Mouse (Mus musculus): ENCODE results near the gene Wbp1. TPM values are rescaled to one million over a fixed set of nuclear protein-coding genes. Genes with fewer than 3 reads are reported as not detected.

Wbp1 gene
- polyA plus RNA-seq, 1 experiment from 2014 or later, result 79.6 TPM

GRCm38 (mm10) chr6:83155552-83156238, 34.3 kb upstream of the Wbp1 start:
- Histone ChIP-seq H3K4me2 (replicated peaks) (peak overlapping the region; percentile 75), H3K27ac (no peak overlapping the region), H3K27me3 (replicated peaks) (peaks cover 3% of the 10 kb centered on the region), H3K4me1 (replicated peaks) (peaks cover 5% of the 10 kb centered on the region), H3K9me3 (no peaks in the 10 kb centered on the region), H3K36me3 (peaks cover 5% of the 10 kb centered on the region; the same call in 1 of the 2 replicates), H3K4me3 (replicated peaks) (peak overlapping the region; percentile 50), H3K9ac (peak overlapping the region; percentile 20)
- WGBS, result 9% methylated on average over 23 of the region's 23 CpGs
- peak; percentile 23 for ATAC-seq

- H3K9ac ChIP-seq, result no peak overlapping the region
- 69% methylated on average over 5 of the region's 5 CpGs for WGBS
Measured at GRCm38 (mm10) chr6:83153485-83153884, 32.1 kb upstream of the Wbp1 start.

GRCm38 (mm10) chr6:83153038-83153437, 31.7 kb upstream of the Wbp1 start:
- 0 out of 2 replicates have a peak, but pooled peaks have one; percentile 11 for ATAC-seq
- Histone ChIP-seq H3K4me2 (replicated peaks) (no peak overlapping the region), H3K27ac (no peak overlapping the region), H3K4me1 (replicated peaks) (peaks cover 5% of the 10 kb centered on the region), H3K27me3 (replicated peaks) (no peaks in the 10 kb centered on the region), H3K36me3 (peaks cover 14% of the 10 kb centered on the region; the same call in 1 of the 2 replicates), H3K9me3 (no peaks in the 10 kb centered on the region), H3K9ac (no peak overlapping the region), H3K4me3 (replicated peaks) (no peak overlapping the region)
- 85% methylated on average over 12 of the region's 12 CpGs for WGBS

More at GRCm38 (mm10) chr6:83153485-83153884, 32.1 kb upstream of the Wbp1 start:
- Histone ChIP-seq H3K36me3 (peaks cover 14% of the 10 kb centered on the region; the same call in 1 of the 2 replicates), H3K4me1 (replicated peaks) (peaks cover 5% of the 10 kb centered on the region), H3K4me3 (replicated peaks) (no peak overlapping the region), H3K27me3 (replicated peaks) (no peaks in the 10 kb centered on the region), H3K9me3 (no peaks in the 10 kb centered on the region), H3K4me2 (replicated peaks) (no peak overlapping the region), H3K27ac (no peak overlapping the region)
- ATAC-seq, result peak; percentile 60

GRCm38 (mm10) chr6:83151721-83152120, 30.4 kb upstream of the Wbp1 start:
- no peak overlapping the region for H3K4me2 ChIP-seq (replicated peaks)
- no peak for ATAC-seq
- H3K27me3 ChIP-seq (replicated peaks), result no peaks in the 10 kb centered on the region
- H3K27ac ChIP-seq, result no peak overlapping the region
- no peak overlapping the region for H3K9ac ChIP-seq
- H3K4me3 ChIP-seq (replicated peaks), result no peak overlapping the region
- 46% methylated on average over 8 of the region's 8 CpGs for WGBS
- no peaks in the 10 kb centered on the region for H3K9me3 ChIP-seq
- peaks cover 24% of the 10 kb centered on the region; the same call in 1 of the 2 replicates for H3K36me3 ChIP-seq
- H3K4me1 ChIP-seq (replicated peaks), result peaks cover 5% of the 10 kb centered on the region

- WGBS, result 68% methylated on average over 7 of the region's 7 CpGs
- Histone ChIP-seq H3K4me3 (replicated peaks) (no peak overlapping the region), H3K27me3 (replicated peaks) (no peaks in the 10 kb centered on the region), H3K4me2 (replicated peaks) (no peak overlapping the region), H3K9me3 (no peaks in the 10 kb centered on the region), H3K4me1 (replicated peaks) (peaks cover 3% of the 10 kb centered on the region), H3K9ac (no peak overlapping the region), H3K27ac (no peak overlapping the region), H3K36me3 (peaks cover 24% of the 10 kb centered on the region; the same call in 1 of the 2 replicates)
- ATAC-seq, result no peak
Measured at GRCm38 (mm10) chr6:83147280-83147679, 25.9 kb upstream of the Wbp1 start.

GRCm38 (mm10) chr6:83145805-83146204, 24.4 kb upstream of the Wbp1 start:
- ATAC-seq, result no peak
- Histone ChIP-seq H3K4me2 (replicated peaks) (no peak overlapping the region), H3K27ac (no peak overlapping the region), H3K9me3 (no peaks in the 10 kb centered on the region), H3K4me1 (replicated peaks) (peaks cover 12% of the 10 kb centered on the region), H3K36me3 (peaks cover 19% of the 10 kb centered on the region; the same call in 1 of the 2 replicates), H3K9ac (no peak overlapping the region), H3K27me3 (replicated peaks) (no peaks in the 10 kb centered on the region), H3K4me3 (replicated peaks) (no peak overlapping the region)
- WGBS, result 63% methylated on average over 9 of the region's 9 CpGs

- 62% methylated on average over 2 of the region's 2 CpGs for WGBS
- Histone ChIP-seq H3K9me3 (no peaks in the 10 kb centered on the region), H3K9ac (no peak overlapping the region), H3K36me3 (peaks cover 19% of the 10 kb centered on the region; the same call in 1 of the 2 replicates), H3K4me1 (replicated peaks) (peaks cover 12% of the 10 kb centered on the region), H3K4me2 (replicated peaks) (no peak overlapping the region), H3K27ac (no peak overlapping the region), H3K4me3 (replicated peaks) (no peak overlapping the region), H3K27me3 (replicated peaks) (no peaks in the 10 kb centered on the region)
- ATAC-seq, result no peak
Measured at GRCm38 (mm10) chr6:83145209-83145608, 23.9 kb upstream of the Wbp1 start.

- 60% methylated on average over 11 of the region's 11 CpGs for WGBS
- Histone ChIP-seq H3K4me2 (replicated peaks) (no peak overlapping the region), H3K4me3 (replicated peaks) (no peak overlapping the region), H3K36me3 (peaks cover 10% of the 10 kb centered on the region; the same call in 1 of the 2 replicates), H3K27me3 (replicated peaks) (no peaks in the 10 kb centered on the region), H3K4me1 (replicated peaks) (peaks cover 24% of the 10 kb centered on the region), H3K9me3 (no peaks in the 10 kb centered on the region), H3K27ac (no peak overlapping the region), H3K9ac (no peak overlapping the region)
- no peak for ATAC-seq
Measured at GRCm38 (mm10) chr6:83142886-83143285, 21.5 kb upstream of the Wbp1 start.

GRCm38 (mm10) chr6:83142211-83142731, 20.9 kb upstream of the Wbp1 start:
- Histone ChIP-seq H3K9me3 (no peaks in the 10 kb centered on the region), H3K27ac (no peak overlapping the region), H3K9ac (peak overlapping the region; percentile 45; the same call in 1 of the 2 replicates), H3K4me2 (replicated peaks) (peak overlapping the region; percentile 63), H3K27me3 (replicated peaks) (no peaks in the 10 kb centered on the region), H3K4me3 (replicated peaks) (peak overlapping the region; percentile 19), H3K4me1 (replicated peaks) (peaks cover 26% of the 10 kb centered on the region), H3K36me3 (peaks cover 6% of the 10 kb centered on the region; the same call in 1 of the 2 replicates)
- ATAC-seq, result no peak
- 11% methylated on average over 41 of the region's 41 CpGs for WGBS

- ATAC-seq, result no peak
- Histone ChIP-seq H3K27me3 (replicated peaks) (no peaks in the 10 kb centered on the region), H3K9ac (peak overlapping the region; percentile 45; the same call in 1 of the 2 replicates), H3K9me3 (no peaks in the 10 kb centered on the region), H3K4me3 (replicated peaks) (no peak overlapping the region), H3K4me1 (replicated peaks) (peaks cover 26% of the 10 kb centered on the region), H3K36me3 (no peaks in the 10 kb centered on the region), H3K27ac (no peak overlapping the region), H3K4me2 (replicated peaks) (peak overlapping the region; percentile 63)
- 46% methylated on average over 4 of the region's 4 CpGs for WGBS
Measured at GRCm38 (mm10) chr6:83141636-83142035, 20.3 kb upstream of the Wbp1 start.

GRCm38 (mm10) chr6:83140044-83140443, 18.7 kb upstream of the Wbp1 start:
- no peak for ATAC-seq
- no peak overlapping the region for H3K9ac ChIP-seq
- no peak overlapping the region for H3K27ac ChIP-seq
- H3K9me3 ChIP-seq, result no peaks in the 10 kb centered on the region
- H3K4me1 ChIP-seq (replicated peaks), result peaks cover 42% of the 10 kb centered on the region
- H3K27me3 ChIP-seq (replicated peaks), result no peaks in the 10 kb centered on the region
- WGBS, result 91% methylated on average over 8 of the region's 8 CpGs
- H3K4me3 ChIP-seq (replicated peaks), result no peak overlapping the region
- no peak overlapping the region for H3K4me2 ChIP-seq (replicated peaks)
- H3K36me3 ChIP-seq, result no peaks in the 10 kb centered on the region

- H3K9me3 ChIP-seq, result no peaks in the 10 kb centered on the region
- H3K27me3 ChIP-seq (replicated peaks), result no peaks in the 10 kb centered on the region
- 1% methylated on average over 11 of the region's 11 CpGs for WGBS
- peak overlapping the region; percentile 76 for H3K9ac ChIP-seq
- ATAC-seq, result peak; percentile 23
- no peaks in the 10 kb centered on the region for H3K36me3 ChIP-seq
- H3K4me1 ChIP-seq (replicated peaks), result peaks cover 49% of the 10 kb centered on the region
- peak overlapping the region; percentile 99 for H3K27ac ChIP-seq
- peak overlapping the region; percentile 75 for H3K4me2 ChIP-seq (replicated peaks)
- peak overlapping the region; percentile 52 for H3K4me3 ChIP-seq (replicated peaks)
Measured at GRCm38 (mm10) chr6:83138056-83138455, 16.7 kb upstream of the Wbp1 start.
